9 mouse cellular contexts compared by ENCODE assay signal in the genomic region with DNA sequence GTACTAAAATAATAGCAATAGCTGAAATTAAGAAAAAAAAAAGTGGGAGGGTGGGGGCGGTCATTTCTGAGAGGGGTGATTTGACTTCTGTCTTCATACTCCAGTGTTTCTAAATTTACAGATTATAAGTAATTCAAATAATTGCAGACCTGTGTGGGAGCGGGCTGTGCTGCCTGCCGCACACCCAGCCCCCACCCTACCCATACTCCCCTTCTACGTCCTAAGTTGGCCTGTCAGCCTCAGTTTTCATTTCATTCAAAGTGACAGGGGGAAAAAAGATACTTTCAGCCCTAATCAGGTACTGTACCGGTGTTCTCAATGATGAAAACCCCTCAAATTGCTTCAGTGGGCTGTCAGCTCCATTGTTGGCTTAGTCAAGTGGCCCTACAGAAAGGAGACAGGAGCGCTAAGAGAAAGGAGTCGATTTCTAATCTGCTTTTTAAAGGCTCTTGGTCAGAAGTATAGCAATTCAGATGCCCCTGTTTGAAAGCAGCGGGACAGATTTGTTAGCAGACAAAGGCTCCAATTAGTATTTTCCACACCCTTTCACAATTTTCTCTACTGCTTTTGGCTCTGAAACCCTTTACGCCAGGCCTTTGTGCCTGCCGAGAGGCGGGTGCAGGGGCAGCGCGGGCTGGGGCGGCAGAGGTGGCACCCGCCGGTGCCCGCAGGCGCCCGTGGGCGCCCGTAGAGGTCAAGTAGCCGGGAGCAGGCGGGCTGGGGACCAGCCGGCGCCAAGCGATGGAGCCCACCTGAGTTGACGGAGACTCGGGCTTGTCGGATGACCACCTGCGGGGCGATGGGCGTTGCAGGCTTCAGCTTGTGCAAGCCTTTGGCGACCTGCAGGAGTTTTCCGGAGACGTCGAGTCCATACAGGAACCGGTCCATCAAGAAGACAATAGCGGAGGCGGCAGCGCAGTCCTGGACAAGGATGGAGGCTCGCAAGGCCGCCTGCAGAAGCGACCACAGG.
A peak's percentile ranks its signal among the peaks of the same experiment; 100 is the strongest.
DNase-seq lines count a peak whose midpoint lies in the region; ATAC-seq lines count a peak whose summit lies in the region.
"Had no signal": no experiment of that assay in that cellular context is flagged by ENCODE, and none has a peak within 500 bp of the region (broad histone marks: within the 10 kb centered on the region; RNA-seq: fewer than 3 reads in every experiment).

No protein-coding gene starts in this region.

- intact Hi-C loops in left cerebral cortex, postnatal 36 days (cut with DNase I): no loop called here

- peak; percentile 10 for DNase-seq in kidney, postnatal 10 days
- no peak for DNase-seq in kidney, postnatal 25 days
- peak; percentile 33 for DNase-seq in embryo, embryonic 9.5 days (ENCODE audit: extremely low spot score)
- peak; percentile 54 for DNase-seq in hindbrain, embryonic 11.5 days (ENCODE audit: low spot score)
- peak; percentile 45 for DNase-seq in neural tube, embryonic 10.5 days (ENCODE audit: extremely low spot score, low spot score)
- DNase-seq in left cerebral cortex, adult 11 months (ENCODE audit: low spot score): no peak
- no peak for DNase-seq in left cerebral cortex, postnatal 36 days (ENCODE audit: low spot score in 2 of 2)
- no peak for DNase-seq in spleen, adult 12 weeks (ENCODE audit: low spot score)

- H3K4me3 ChIP-seq in hindbrain, embryonic 11.5 days (ENCODE audit: low read depth, low read length): peak overlapping the region; percentile 31
- H3K4me3 ChIP-seq: liver, embryonic 15.5 days had no signal

- no peak overlapping the region for H3K27ac ChIP-seq in hindbrain, embryonic 11.5 days (ENCODE audit: low read depth, low read length)
- H3K27ac ChIP-seq: liver, embryonic 15.5 days had no signal

- peak overlapping the region; percentile 59 for H3K9ac ChIP-seq in hindbrain, embryonic 11.5 days (ENCODE audit: low read depth, low read length)
- H3K9ac ChIP-seq: liver, embryonic 15.5 days had no signal

- H3K27me3 ChIP-seq in hindbrain, embryonic 11.5 days (ENCODE audit: control insufficient read depth, insufficient read depth, low read length): peaks cover 18% of the 10 kb centered on the region

- ATAC-seq in hindbrain, embryonic 11.5 days (ENCODE audit: low FRiP score): peak; percentile 41; the same call in 1 of the 2 replicates

- peaks cover 6% of the 10 kb centered on the region for H3K4me1 ChIP-seq in hindbrain, embryonic 11.5 days (replicated peaks; ENCODE audit: control insufficient read depth, insufficient read depth, low read length)
- H3K4me1 ChIP-seq: liver, embryonic 15.5 days had no signal

- no peaks in the 10 kb centered on the region for H3K9me3 ChIP-seq in hindbrain, embryonic 11.5 days (ENCODE audit: control insufficient read depth, low read length)
- H3K9me3 ChIP-seq: liver, embryonic 15.5 days had no signal

- no peaks in the 10 kb centered on the region for H3K36me3 ChIP-seq in hindbrain, embryonic 11.5 days (ENCODE audit: control insufficient read depth, insufficient read depth, low read length)
- H3K36me3 ChIP-seq: liver, embryonic 15.5 days had no signal

- 7% methylated on average over 43 of the region's 43 CpGs for WGBS in hindbrain, embryonic 11.5 days

- peak overlapping the region; percentile 81 for H3K4me2 ChIP-seq in hindbrain, embryonic 11.5 days (replicated peaks; ENCODE audit: low read depth, low read length)
- H3K4me2 ChIP-seq: liver, embryonic 15.5 days had no signal

Comparison
In these comparisons a context has a peak if more than half of its experiments do, and no peak if none do; other contexts are left out.
1. DNase-seq: peak in kidney, postnatal 10 days (single experiment), embryo, embryonic 9.5 days (single experiment), hindbrain, embryonic 11.5 days (single experiment) and neural tube, embryonic 10.5 days (single experiment); none in kidney, postnatal 25 days (0 of 2), left cerebral cortex, adult 11 months (single experiment), left cerebral cortex, postnatal 36 days (0 of 2) and spleen, adult 12 weeks (single experiment).